10 mouse cellular contexts compared by ENCODE assay signal in genomic region chr16:13628345-13628744, GRCm38 (mm10). TPM values are rescaled to one million over a fixed set of nuclear protein-coding genes. Genes with fewer than 3 reads are reported as not detected.
A peak's percentile ranks its signal among the peaks of the same experiment; 100 is the strongest.
DNase-seq lines count a peak whose midpoint lies in the region; ATAC-seq and TF ChIP-seq lines count a peak whose summit lies in the region.
"Had no signal": no experiment of that assay in that cellular context is flagged by ENCODE, and none has a peak within 500 bp of the region (broad histone marks: within the 10 kb centered on the region; RNA-seq: fewer than 3 reads in every experiment).

No protein-coding gene starts in this region.

- TF ChIP-seq CTCF in stomach, postnatal 0 days (IDR thresholded peaks at IDR 0.05; ENCODE audit: low read depth), result peak; percentile 77

- H3K9ac ChIP-seq in heart, embryonic 12.5 days, result no peak overlapping the region
- H3K9ac ChIP-seq in stomach, postnatal 0 days (ENCODE audit: low read length), result no peak overlapping the region

- H3K36me3 ChIP-seq in heart, embryonic 12.5 days, result peaks cover 76% of the 10 kb centered on the region
- peaks cover 22% of the 10 kb centered on the region; the same call in 1 of the 2 replicates for H3K36me3 ChIP-seq in stomach, postnatal 0 days (ENCODE audit: control insufficient read depth, insufficient read depth, low read length)

- H3K9me3 ChIP-seq in heart, embryonic 12.5 days (replicated peaks), result peaks cover 3% of the 10 kb centered on the region; the same call in 1 of the 2 replicates
- H3K9me3 ChIP-seq in stomach, postnatal 0 days (ENCODE audit: control insufficient read depth, low read length), result 0 out of 2 replicates have a peak, but pooled peaks cover 2% of the 10 kb centered on the region

- H3K27me3 ChIP-seq in heart, embryonic 12.5 days (replicated peaks), result no peaks in the 10 kb centered on the region
- H3K27me3 ChIP-seq in stomach, postnatal 0 days (ENCODE audit: control insufficient read depth, insufficient read depth, low read length), result no peaks in the 10 kb centered on the region

- intact Hi-C loops in heart, postnatal 10 days (cut with DNase I), result loop anchor here (2.0 to 10.0 kb wide), 3 partner anchors 96 to 514 kb away; no protein-coding TSS in a partner anchor

- ATAC-seq in heart, embryonic 12.5 days (ENCODE audit: insufficient number of reproducible peaks, low FRiP score), result no peak
- ATAC-seq in common myeloid progenitor, adult 5-6 weeks (replicated peaks; ENCODE audit: low read depth, poor library complexity, severe bottlenecking), result 0 out of 2 replicates have a peak, but pooled peaks have one; percentile 36
- no peak for ATAC-seq in stomach, postnatal 0 days (ENCODE audit: low FRiP score, low TSS enrichment)

- H3K4me2 ChIP-seq in heart, embryonic 12.5 days, result no peak overlapping the region
- no peak overlapping the region for H3K4me2 ChIP-seq in stomach, postnatal 0 days (replicated peaks; ENCODE audit: low read depth)

- 55% methylated on average over 5 of the region's 5 CpGs for WGBS in heart, embryonic 12.5 days
- 48% methylated on average over 5 of the region's 5 CpGs for WGBS in stomach, postnatal 0 days

- H3K27ac ChIP-seq in heart, embryonic 12.5 days (ENCODE audit: poor library complexity, severe bottlenecking), result no peak overlapping the region
- H3K27ac ChIP-seq in stomach, postnatal 0 days (replicated peaks), result no peak overlapping the region

- H3K4me1 ChIP-seq in heart, embryonic 12.5 days (replicated peaks), result no peaks in the 10 kb centered on the region
- no peaks in the 10 kb centered on the region for H3K4me1 ChIP-seq in stomach, postnatal 0 days (replicated peaks; ENCODE audit: control insufficient read depth, insufficient read depth)

- TF ChIP-seq EP300 in stomach, postnatal 0 days (optimal IDR thresholded peaks at IDR 0.05), result no peak

- no peak overlapping the region for H3K4me3 ChIP-seq in heart, embryonic 12.5 days
- H3K4me3 ChIP-seq in stomach, postnatal 0 days (ENCODE audit: low read depth, low read length), result no peak overlapping the region

- peak; percentile 20 to 22 for DNase-seq in heart, postnatal 10 days
- peak; percentile 31 for DNase-seq in lung, postnatal 36 days
- no peak for DNase-seq in lung, postnatal 25 days (ENCODE audit: low spot score)
- DNase-seq in stomach, postnatal 0 days (ENCODE audit: low spot score), result no peak
- no peak for DNase-seq in layer of hippocampus, adult 11-12 months (ENCODE audit: low spot score)
- DNase-seq in layer of hippocampus, postnatal 10 days (ENCODE audit: low spot score in 2 of 2), result no peak
- DNase-seq: adrenal gland, adult 2 months; kidney, adult 18-20 months had no signal

RNA-seq across cellular contexts. Expression of gene Parn, which starts 39.6 kb away (rescaled TPM):
- 10 to 100 TPM; 18.1 to 18.4 TPM for total RNA-seq in heart, postnatal 10 days (2021)
- polyA plus RNA-seq in heart, embryonic 12.5 days (2016; fragmentation: Nextera tagmentation; extraction: Ambion mirVana), result 29.1 and 29.3 TPM in 2 replicates
- total RNA-seq in common myeloid progenitor, adult 5-6 weeks (2017), result 57.2 and 72.2 TPM in 2 replicates
- 23.7 and 24.8 TPM in 2 replicates for polyA plus RNA-seq in stomach, postnatal 0 days (2015; fragmentation: Nextera tagmentation; extraction: Ambion mirVana)
- total RNA-seq in layer of hippocampus, postnatal 10 days (2021), result 10 to 100 TPM; 30.9 to 33.0 TPM

RNA-seq across cellular contexts. Expression of gene Bfar, which starts 43.3 kb away (rescaled TPM):
- 10 to 100 TPM; 41.2 to 44.2 TPM for total RNA-seq in heart, postnatal 10 days (2021)
- 30.5 and 33.0 TPM in 2 replicates for polyA plus RNA-seq in heart, embryonic 12.5 days (2016; fragmentation: Nextera tagmentation; extraction: Ambion mirVana)
- 42.0 and 55.5 TPM in 2 replicates for total RNA-seq in common myeloid progenitor, adult 5-6 weeks (2017)
- 21.5 and 22.0 TPM in 2 replicates for polyA plus RNA-seq in stomach, postnatal 0 days (2015; fragmentation: Nextera tagmentation; extraction: Ambion mirVana)
- 10 to 100 TPM; 38.8 to 39.5 TPM for total RNA-seq in layer of hippocampus, postnatal 10 days (2021)

RNA-seq across cellular contexts. Expression of gene 3110001I22Rik, which starts 43.4 kb away (rescaled TPM):
- 1 to 10 TPM; 2.7 to 2.8 TPM for total RNA-seq in heart, postnatal 10 days (2021)
- 3.3 and 4.4 TPM in 2 replicates for polyA plus RNA-seq in heart, embryonic 12.5 days (2016; fragmentation: Nextera tagmentation; extraction: Ambion mirVana)
- total RNA-seq in common myeloid progenitor, adult 5-6 weeks (2017), result 12.2 and 18.5 TPM in 2 replicates
- polyA plus RNA-seq in stomach, postnatal 0 days (2015; fragmentation: Nextera tagmentation; extraction: Ambion mirVana), result 3.0 and 3.3 TPM in 2 replicates
- 1 to 10 TPM; 4.2 to 4.8 TPM for total RNA-seq in layer of hippocampus, postnatal 10 days (2021)

Comparison
In these comparisons a context has a peak if more than half of its experiments do, and no peak if none do; other contexts are left out.
1. DNase-seq: peak in heart, postnatal 10 days (2 of 2) and lung, postnatal 36 days (single experiment); none in lung, postnatal 25 days (single experiment), stomach, postnatal 0 days (single experiment), layer of hippocampus, adult 11-12 months (single experiment) and layer of hippocampus, postnatal 10 days (0 of 2).